Comparison of ENCODE assay signal across 8 mouse cellular contexts in the genomic region with DNA sequence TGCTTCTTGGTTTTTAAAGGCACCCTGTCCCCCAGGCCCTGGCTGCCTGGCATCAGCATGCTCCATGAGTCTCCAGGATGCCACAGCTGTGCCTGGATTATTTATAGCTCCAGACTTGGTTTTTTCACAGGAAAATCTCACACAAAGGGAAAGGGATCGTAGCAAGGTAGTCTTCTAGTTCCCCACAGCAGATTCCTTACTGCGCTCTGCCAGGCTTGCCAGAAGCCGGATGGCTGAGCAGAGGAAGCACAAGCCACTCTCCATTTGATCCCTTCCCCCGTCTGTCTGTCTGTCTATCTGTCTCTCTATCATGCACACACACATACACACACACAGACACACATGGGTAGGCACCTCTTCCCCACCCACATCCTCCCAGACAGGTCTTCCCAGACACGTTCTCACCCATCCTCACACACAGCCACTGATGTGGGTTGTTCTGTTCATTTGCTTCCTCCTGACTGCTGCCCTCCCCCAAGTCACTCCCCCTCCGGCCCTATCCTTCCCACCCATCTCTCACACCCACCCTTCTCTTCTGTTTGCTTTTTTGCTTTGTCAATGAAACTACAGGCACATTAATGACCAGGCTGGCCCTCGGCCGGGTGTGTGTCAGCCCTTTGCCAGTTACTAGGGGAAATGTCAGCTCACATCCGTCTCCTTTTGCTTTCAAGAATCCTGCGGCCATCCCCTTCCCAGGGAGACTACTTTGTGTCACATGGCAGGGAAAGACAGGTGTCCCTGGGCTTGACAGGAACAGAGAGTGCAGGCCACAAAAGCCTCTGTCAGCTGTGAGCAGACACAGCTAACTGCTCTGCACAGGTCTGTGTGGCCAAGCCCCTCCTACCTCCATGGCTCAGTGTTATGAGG. TPM values are rescaled to one million over a fixed set of nuclear protein-coding genes. Genes with fewer than 3 reads are reported as not detected.
DNase-seq lines count a peak whose midpoint lies in the region; ATAC-seq and TF ChIP-seq lines count a peak whose summit lies in the region.

No protein-coding gene starts in this region.

- peaks cover 34 to 43% of the 10 kb centered on the region in 2 experiments for H3K4me1 ChIP-seq in heart, embryonic 14.5 days (ENCODE audit: control insufficient read depth in 2 of 2, insufficient read depth in 2 of 2, low read length in 2 of 2)
- peaks cover 30% of the 10 kb centered on the region for H3K4me1 ChIP-seq in embryonic facial prominence, embryonic 15.5 days
- peaks cover 19% of the 10 kb centered on the region for H3K4me1 ChIP-seq in kidney, postnatal 0 days (replicated peaks; ENCODE audit: insufficient read depth, low read length)
- peaks cover 31% of the 10 kb centered on the region for H3K4me1 ChIP-seq in neural tube, embryonic 13.5 days (replicated peaks)

- no peaks in the 10 kb centered on the region for H3K27me3 ChIP-seq in heart, embryonic 14.5 days (ENCODE audit: control insufficient read depth, insufficient read depth, low read length)
- no peaks in the 10 kb centered on the region for H3K27me3 ChIP-seq in embryonic facial prominence, embryonic 15.5 days
- no peaks in the 10 kb centered on the region for H3K27me3 ChIP-seq in kidney, postnatal 0 days (ENCODE audit: insufficient read depth, low read length)
- no peaks in the 10 kb centered on the region for H3K27me3 ChIP-seq in neural tube, embryonic 13.5 days

- H3K4me3 ChIP-seq in heart, embryonic 14.5 days (ENCODE audit: control insufficient read depth in 1 of 2, insufficient read depth in 1 of 2, low read depth in 1 of 2, low read length in 2 of 2) = no peak overlapping the region
- H3K4me3 ChIP-seq in embryonic facial prominence, embryonic 15.5 days (replicated peaks) = no peak overlapping the region
- no peak overlapping the region for H3K4me3 ChIP-seq in kidney, postnatal 0 days (replicated peaks; ENCODE audit: low read depth, low read length)
- H3K4me3 ChIP-seq in neural tube, embryonic 13.5 days = no peak overlapping the region

- peak overlapping the region; percentile 25; the same call in 1 of the 2 replicates for H3K9ac ChIP-seq in heart, embryonic 14.5 days (ENCODE audit: low read length)
- no peak overlapping the region for H3K9ac ChIP-seq in embryonic facial prominence, embryonic 15.5 days
- no peak overlapping the region for H3K9ac ChIP-seq in kidney, postnatal 0 days (ENCODE audit: low read depth, low read length)
- peak overlapping the region; percentile 22 for H3K9ac ChIP-seq in neural tube, embryonic 13.5 days

- no peak for TF ChIP-seq CTCF in kidney, postnatal 0 days (IDR thresholded peaks at IDR 0.05; ENCODE audit: low read depth)

- WGBS in heart, embryonic 14.5 days = 47% methylated on average over 10 of the region's 10 CpGs
- 50% methylated on average over 10 of the region's 10 CpGs for WGBS in embryonic facial prominence, embryonic 15.5 days
- WGBS in kidney, postnatal 0 days = 23% methylated on average over 10 of the region's 10 CpGs
- 40% methylated on average over 10 of the region's 10 CpGs for WGBS in neural tube, embryonic 13.5 days

- H3K27ac ChIP-seq in heart, embryonic 14.5 days (replicated peaks in 1 of 2; ENCODE audit: control insufficient read depth in 1 of 2, insufficient read depth in 1 of 2, low read depth in 2 of 2, low read length in 2 of 2) = no peak overlapping the region; a peak in 1 of 4 replicates
- peak overlapping the region; percentile 55 for H3K27ac ChIP-seq in embryonic facial prominence, embryonic 15.5 days (replicated peaks)
- peak overlapping the region; percentile 48 for H3K27ac ChIP-seq in kidney, postnatal 0 days
- H3K27ac ChIP-seq in neural tube, embryonic 13.5 days (replicated peaks) = peak overlapping the region; percentile 75

- DNase-seq in heart, adult 9 months (ENCODE audit: low spot score in 2 of 2) = no peak
- DNase-seq in CD4-positive helper T cell, adult 2 months (ENCODE audit: low read depth, low spot score) = peak; percentile 84
- DNase-seq in kidney, postnatal 0 days (ENCODE audit: low spot score) = no peak
- DNase-seq in cerebellum, adult 9-10 months = no peak
- DNase-seq in urinary bladder, postnatal 36 days (ENCODE audit: low spot score in 2 of 2) = no peak

- no peaks in the 10 kb centered on the region for H3K36me3 ChIP-seq in heart, embryonic 14.5 days (ENCODE audit: control insufficient read depth, insufficient read depth, low read length)
- H3K36me3 ChIP-seq in embryonic facial prominence, embryonic 15.5 days = no peaks in the 10 kb centered on the region
- no peaks in the 10 kb centered on the region for H3K36me3 ChIP-seq in kidney, postnatal 0 days (ENCODE audit: insufficient read depth, low read length)
- H3K36me3 ChIP-seq in neural tube, embryonic 13.5 days = no peaks in the 10 kb centered on the region

- ATAC-seq in heart, embryonic 14.5 days (ENCODE audit: insufficient number of reproducible peaks, insufficient read depth, low FRiP score, low read depth) = no peak
- ATAC-seq in embryonic facial prominence, embryonic 15.5 days (ENCODE audit: insufficient number of reproducible peaks, low FRiP score, low TSS enrichment, low read depth) = no peak
- no peak for ATAC-seq in kidney, postnatal 0 days (replicated peaks; ENCODE audit: low FRiP score, low read depth)
- ATAC-seq in neural tube, embryonic 13.5 days (ENCODE audit: low read depth) = no peak

- H3K9me3 ChIP-seq in heart, embryonic 14.5 days (ENCODE audit: control insufficient read depth, low read length) = 0 out of 2 replicates have a peak, but pooled peaks cover 5% of the 10 kb centered on the region
- H3K9me3 ChIP-seq in embryonic facial prominence, embryonic 15.5 days (replicated peaks) = no peaks in the 10 kb centered on the region
- no peaks in the 10 kb centered on the region for H3K9me3 ChIP-seq in kidney, postnatal 0 days (replicated peaks; ENCODE audit: low read length)
- no peaks in the 10 kb centered on the region for H3K9me3 ChIP-seq in neural tube, embryonic 13.5 days

- H3K4me2 ChIP-seq in heart, embryonic 14.5 days (ENCODE audit: low read length) = no peak overlapping the region; the same call in 1 of the 2 replicates
- no peak overlapping the region for H3K4me2 ChIP-seq in embryonic facial prominence, embryonic 15.5 days (replicated peaks)
- no peak overlapping the region for H3K4me2 ChIP-seq in kidney, postnatal 0 days (ENCODE audit: low read length)
- H3K4me2 ChIP-seq in neural tube, embryonic 13.5 days = no peak overlapping the region

RNA-seq across cellular contexts. Expression of gene Irf2bpl, which starts 24.4 kb away (rescaled TPM):
- polyA plus RNA-seq in heart, embryonic 14.5 days (2014; fragmentation: Nextera tagmentation; extraction: Ambion mirVana) = 32.8 and 36.1 TPM in 2 replicates
- 45.2 and 50.6 TPM in 2 replicates for polyA plus RNA-seq in embryonic facial prominence, embryonic 15.5 days (2015; fragmentation: Nextera tagmentation; extraction: Ambion mirVana)
- 52.1 and 57.9 TPM in 2 replicates for polyA plus RNA-seq in kidney, postnatal 0 days (2015; fragmentation: Nextera tagmentation; extraction: Ambion mirVana)
- 59.9 and 60.7 TPM in 2 replicates for polyA plus RNA-seq in neural tube, embryonic 13.5 days (2015; fragmentation: Nextera tagmentation; extraction: Ambion mirVana)

Comparison
In these comparisons a context has a peak if more than half of its experiments do, and no peak if none do; other contexts are left out.
1. H3K27ac ChIP-seq: peak in embryonic facial prominence, embryonic 15.5 days (single experiment), kidney, postnatal 0 days (single experiment) and neural tube, embryonic 13.5 days (single experiment); none in heart, embryonic 14.5 days (0 of 2).
2. H3K9ac ChIP-seq: peak in heart, embryonic 14.5 days (single experiment) and neural tube, embryonic 13.5 days (single experiment); none in embryonic facial prominence, embryonic 15.5 days (single experiment) and kidney, postnatal 0 days (single experiment).